Mouse (Mus musculus) kidney, adult 2 months (tissue): ENCODE results near the gene Gm5105. TPM values are rescaled to one million over a fixed set of nuclear protein-coding genes. Genes with fewer than 3 reads are reported as not detected.

ENCODE experiments used
- DNase-seq: peaks from one replicate; pipeline ENCODE4 v3.0.0; 2021
- H3K27ac ChIP-seq: fragments of 200-500 bp; 2 replicates; pipeline ENCODE4 v1.5.1; 2012; ENCODE audit warnings: low read depth, low read length, control low read depth, inconsistent platforms; ENCODE audit not compliant: insufficient read depth
- H3K27me3 ChIP-seq: fragments of 200-500 bp; replicated peaks from 2 replicates; pipeline ENCODE4 v1.6.1; 2012; ENCODE audit warnings: mild to moderate bottlenecking, moderate library complexity, low read length, inconsistent platforms; ENCODE audit not compliant: control insufficient read depth, insufficient read depth
- H3K36me3 ChIP-seq: fragments of 200-500 bp; 2 replicates; pipeline ENCODE4 v1.6.1; 2012; ENCODE audit warnings: mild to moderate bottlenecking, moderate library complexity, low read length, inconsistent platforms; ENCODE audit not compliant: control insufficient read depth, insufficient read depth
- H3K4me1 ChIP-seq: fragments of 200-500 bp; 2 replicates; pipeline ENCODE4 v1.6.1; 2011; ENCODE audit warnings: low read length; ENCODE audit not compliant: control insufficient read depth, insufficient read depth
- H3K4me3 ChIP-seq: fragments of 200-500 bp; 2 replicates; pipeline ENCODE4 v1.5.1; 2011; ENCODE audit warnings: mild to moderate bottlenecking, low read depth, low read length, control low read depth; ENCODE audit not compliant: insufficient read depth
- CTCF ChIP-seq: fragments of 200-500 bp; conservative IDR thresholded peaks from 2 replicates; pipeline ENCODE4 v1.5.1; 2011; ENCODE audit warnings: low read depth, mild to moderate bottlenecking, control low read depth, low read length, moderate library complexity, mixed read lengths; ENCODE audit not compliant: insufficient read depth, insufficient read length
- POLR2A ChIP-seq: fragments of 200-500 bp; IDR thresholded peaks from one replicate; pipeline ENCODE4 v1.6.1; 2011; ENCODE audit warnings: low read depth, low read length, control low read depth
- WGBS: fragments of 180-500 bp; shearing (Covaris S2); methylation state at CpG from one replicate; pipeline ENCODE4 v1.1.7; 2018; 5-methylcytosine and 5-hydroxymethylcytosine counted together
- polyA plus RNA-seq: library from polyadenylated mRNA; depleted of rRNA; stranded (reverse); fragments of >200 nt; gene quantifications from 2 replicates; pipeline ENCODE4 v1.2.3, GENCODE M21; 2012

The Gm5105 gene
- polyA plus RNA-seq, 1 experiment: not detected

- H3K4me3 ChIP-seq: no peak overlapping the region
- no peak for DNase-seq
- H3K27ac ChIP-seq: no peak overlapping the region
- H3K4me1 ChIP-seq: no peaks in the 10 kb centered on the region
- 83% methylated on average over 1 of the region's 1 CpGs for WGBS
- H3K36me3 ChIP-seq: no peaks in the 10 kb centered on the region
- TF ChIP-seq POLR2A (no peak), CTCF (no peak)
- H3K27me3 ChIP-seq: no peaks in the 10 kb centered on the region
These were observed 11.5 kb upstream of the Gm5105 start for GRCm38 (mm10) chr3:138078701-138079100.

GRCm38 (mm10) chr3:138077476-138078340, 10.5 kb upstream of the Gm5105 start:
- Histone ChIP-seq H3K36me3 (no peaks in the 10 kb centered on the region), H3K4me1 (no peaks in the 10 kb centered on the region), H3K27ac (no peak overlapping the region), H3K27me3 (no peaks in the 10 kb centered on the region), H3K4me3 (no peak overlapping the region)
- TF ChIP-seq POLR2A: no peak
- TF ChIP-seq CTCF: no peak
- 80% methylated on average over 11 of the region's 11 CpGs for WGBS
- DNase-seq: no peak

GRCm38 (mm10) chr3:138075209-138075608, 8.0 kb upstream of the Gm5105 start:
- no peaks in the 10 kb centered on the region for H3K36me3 ChIP-seq
- DNase-seq: no peak
- WGBS: 62% methylated on average over 8 of the region's 8 CpGs
- H3K4me1 ChIP-seq: no peaks in the 10 kb centered on the region
- H3K4me3 ChIP-seq: no peak overlapping the region
- no peak overlapping the region for H3K27ac ChIP-seq
- TF ChIP-seq POLR2A: no peak
- TF ChIP-seq CTCF: no peak
- no peaks in the 10 kb centered on the region for H3K27me3 ChIP-seq

GRCm38 (mm10) chr3:138074214-138074613, 7.0 kb upstream of the Gm5105 start:
- Histone ChIP-seq H3K4me3 (no peak overlapping the region), H3K27ac (no peak overlapping the region), H3K36me3 (no peaks in the 10 kb centered on the region), H3K4me1 (no peaks in the 10 kb centered on the region), H3K27me3 (no peaks in the 10 kb centered on the region)
- TF ChIP-seq POLR2A: no peak
- no peak for TF ChIP-seq CTCF
- no peak for DNase-seq
- WGBS: 90% methylated on average over 1 of the region's 1 CpGs

- Histone ChIP-seq H3K4me1 (no peaks in the 10 kb centered on the region), H3K27me3 (no peaks in the 10 kb centered on the region), H3K4me3 (no peak overlapping the region), H3K27ac (no peak overlapping the region), H3K36me3 (no peaks in the 10 kb centered on the region)
- no peak for TF ChIP-seq CTCF
- TF ChIP-seq POLR2A: no peak
- DNase-seq: no peak
- WGBS: 81% methylated on average over 10 of the region's 10 CpGs
These were observed 4.4 kb upstream of the Gm5105 start for GRCm38 (mm10) chr3:138071476-138072073.

- H3K4me1 ChIP-seq: no peaks in the 10 kb centered on the region
- H3K4me3 ChIP-seq: no peak overlapping the region
- DNase-seq: no peak
- WGBS: 55% methylated on average over 1 of the region's 1 CpGs
- no peak overlapping the region for H3K27ac ChIP-seq
- no peaks in the 10 kb centered on the region for H3K36me3 ChIP-seq
- no peaks in the 10 kb centered on the region for H3K27me3 ChIP-seq
- no peak for TF ChIP-seq POLR2A
- no peak for TF ChIP-seq CTCF
These were observed 3.8 kb upstream of the Gm5105 start for GRCm38 (mm10) chr3:138071004-138071403.

GRCm38 (mm10) chr3:138069756-138070511, 2.7 kb upstream of the Gm5105 start:
- no peak for TF ChIP-seq POLR2A
- no peak overlapping the region for H3K27ac ChIP-seq
- no peak for DNase-seq
- H3K36me3 ChIP-seq: no peaks in the 10 kb centered on the region
- H3K27me3 ChIP-seq: no peaks in the 10 kb centered on the region
- H3K4me3 ChIP-seq: no peak overlapping the region
- H3K4me1 ChIP-seq: no peaks in the 10 kb centered on the region
- 71% methylated on average over 18 of the region's 18 CpGs for whole genome bisulfite sequencing
